Comparison of ENCODE assay signal across 8 mouse cellular contexts in the genomic region with DNA sequence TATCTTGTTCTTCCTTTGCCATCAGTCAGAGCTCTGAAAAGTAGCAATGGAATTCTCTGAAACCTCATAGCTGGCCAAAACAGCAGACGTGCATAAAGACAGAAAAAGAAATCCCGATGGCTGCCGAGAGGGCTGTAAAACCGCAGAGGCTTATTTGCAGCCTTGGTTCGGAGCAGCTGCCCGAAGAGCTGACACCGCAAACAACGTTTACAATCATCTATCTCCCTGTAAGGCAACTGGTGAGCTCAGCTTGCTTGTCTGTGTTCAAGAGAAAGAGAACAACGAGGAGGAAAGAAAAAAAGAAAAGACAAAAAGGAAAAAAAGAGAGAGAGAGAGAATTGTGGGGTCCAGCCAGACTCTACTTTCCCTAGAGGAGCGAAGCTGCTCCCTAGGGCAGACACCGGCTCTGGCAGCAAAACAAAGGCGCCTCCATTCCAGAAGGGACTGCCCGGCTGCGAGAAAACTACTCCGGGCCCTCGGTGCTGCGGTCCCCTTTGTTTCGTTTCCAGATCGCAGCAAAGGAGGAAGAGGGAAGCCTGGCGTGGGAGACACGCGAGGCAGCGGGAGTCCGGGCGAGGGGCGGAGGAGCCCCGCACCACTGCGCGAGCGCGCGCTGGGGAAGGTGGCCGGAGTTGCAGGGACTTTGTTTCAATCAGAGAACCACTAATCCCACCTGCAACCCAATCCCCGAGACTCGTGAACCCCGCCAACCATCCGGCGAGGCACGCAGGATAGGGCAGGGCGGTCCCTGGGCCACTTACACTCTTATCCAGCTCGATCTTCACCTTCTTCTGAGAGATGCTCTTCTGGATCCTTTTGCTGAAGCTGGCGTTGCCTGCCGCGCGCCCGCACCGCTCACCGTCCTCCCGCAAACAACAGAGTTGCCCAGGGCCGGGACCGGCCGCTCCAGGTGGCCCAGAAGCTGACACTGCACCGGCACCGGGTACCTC. TPM values are rescaled to one million over a fixed set of nuclear protein-coding genes. Genes with fewer than 3 reads are reported as not detected.
A peak's percentile ranks its signal among the peaks of the same experiment; 100 is the strongest.
DNase-seq lines count a peak whose midpoint lies in the region; ATAC-seq and TF ChIP-seq lines count a peak whose summit lies in the region.

No protein-coding gene starts in this region.

- peak overlapping the region; percentile 78 for H3K9ac ChIP-seq in heart, adult 2 months (ENCODE audit: low read depth, low read length)
- H3K9ac ChIP-seq in liver, adult 2 months (ENCODE audit: low read depth, low read length) = peak overlapping the region; percentile 78
- peak overlapping the region; percentile 74 for H3K9ac ChIP-seq in midbrain, postnatal 0 days (replicated peaks; ENCODE audit: low read length, poor library complexity, severe bottlenecking)

- peak overlapping the region; percentile 97 for H3K4me3 ChIP-seq in embryonic facial prominence, embryonic 10.5 days
- peak overlapping the region; percentile 95 for H3K4me3 ChIP-seq in heart, adult 2 months
- H3K4me3 ChIP-seq in kidney, adult 2 months (ENCODE audit: insufficient read depth, low read depth, low read length) = peak overlapping the region; percentile 92
- peak overlapping the region; percentile 87 for H3K4me3 ChIP-seq in liver, adult 2 months (ENCODE audit: insufficient read depth, low read depth, low read length)
- peak overlapping the region; percentile 87 for H3K4me3 ChIP-seq in midbrain, postnatal 0 days (ENCODE audit: low read depth, low read length)

- ATAC-seq in midbrain, postnatal 0 days (ENCODE audit: low FRiP score) = peak; percentile 73

- H3K9me3 ChIP-seq in embryonic facial prominence, embryonic 10.5 days = no peaks in the 10 kb centered on the region
- H3K9me3 ChIP-seq in midbrain, postnatal 0 days (ENCODE audit: low read length) = no peaks in the 10 kb centered on the region

- TF ChIP-seq POLR2A in heart, adult 2 months (IDR thresholded peaks at IDR 0.05; ENCODE audit: insufficient read depth, low read depth, low read length) = no peak
- no peak for TF ChIP-seq POLR2A in kidney, adult 2 months (IDR thresholded peaks at IDR 0.05; ENCODE audit: low read depth, low read length)
- no peak for TF ChIP-seq POLR2A in liver, adult 2 months (IDR thresholded peaks at IDR 0.05; ENCODE audit: extremely low read depth, insufficient read depth, low read length)

- H3K36me3 ChIP-seq in embryonic facial prominence, embryonic 10.5 days (replicated peaks) = peaks cover 34% of the 10 kb centered on the region
- no peaks in the 10 kb centered on the region; the same call in 1 of the 2 replicates for H3K36me3 ChIP-seq in heart, adult 2 months (ENCODE audit: control insufficient read depth, insufficient read depth, low read length)
- H3K36me3 ChIP-seq in kidney, adult 2 months (ENCODE audit: control insufficient read depth, insufficient read depth, low read length) = no peaks in the 10 kb centered on the region; the same call in 1 of the 2 replicates
- no peaks in the 10 kb centered on the region; the same call in 1 of the 2 replicates for H3K36me3 ChIP-seq in liver, adult 2 months (ENCODE audit: control insufficient read depth, insufficient read depth, low read length)
- H3K36me3 ChIP-seq in midbrain, postnatal 0 days (ENCODE audit: insufficient read depth, low read length) = no peaks in the 10 kb centered on the region

- under 1% methylated on average over 54 of the region's 54 CpGs for WGBS in embryonic facial prominence, embryonic 10.5 days
- under 1% methylated on average over 54 of the region's 54 CpGs for WGBS in heart, adult 2 months
- under 1% methylated on average over 54 of the region's 54 CpGs for WGBS in kidney, adult 2 months
- under 1% methylated on average over 54 of the region's 54 CpGs for WGBS in liver, adult 2 months
- under 1% methylated on average over 54 of the region's 54 CpGs for WGBS in midbrain, postnatal 0 days

- no peaks in the 10 kb centered on the region; the same call in 1 of the 2 replicates for H3K79me2 ChIP-seq in heart, adult 2 months (replicated peaks; ENCODE audit: control insufficient read depth, insufficient read depth, low read length)
- H3K79me2 ChIP-seq in liver, adult 2 months (ENCODE audit: control insufficient read depth, insufficient read depth, low read length) = no peaks in the 10 kb centered on the region

- no peak for TF ChIP-seq EP300 in heart, adult 2 months (IDR thresholded peaks at IDR 0.05; ENCODE audit: insufficient read depth, low read depth, low read length)

- peaks cover 12% of the 10 kb centered on the region for H3K4me1 ChIP-seq in embryonic facial prominence, embryonic 10.5 days
- H3K4me1 ChIP-seq in heart, adult 2 months (ENCODE audit: control insufficient read depth, insufficient read depth, low read length) = no peaks in the 10 kb centered on the region; the same call in 1 of the 2 replicates
- H3K4me1 ChIP-seq in kidney, adult 2 months (ENCODE audit: control insufficient read depth, insufficient read depth, low read length) = peaks cover 12% of the 10 kb centered on the region; the same call in 1 of the 2 replicates
- peaks cover 2% of the 10 kb centered on the region; the same call in 1 of the 2 replicates for H3K4me1 ChIP-seq in liver, adult 2 months (ENCODE audit: control insufficient read depth, insufficient read depth, low read length)
- 0 out of 2 replicates have a peak, but pooled peaks cover 2% of the 10 kb centered on the region for H3K4me1 ChIP-seq in midbrain, postnatal 0 days (ENCODE audit: insufficient read depth, low read length)

- intact Hi-C loops in heart, adult 2 months (cut with DNase I) = loop anchor here (2.0 to 5.0 kb wide), 4 partner anchors 18 to 154 kb away; no protein-coding TSS in a partner anchor

- no peak for TF ChIP-seq CTCF in heart, adult 2 months (IDR thresholded peaks at IDR 0.05)
- TF ChIP-seq CTCF in kidney, adult 2 months (conservative IDR thresholded peaks at IDR 0.05; ENCODE audit: insufficient read depth, insufficient read length, low read depth, low read length) = no peak
- no peak for TF ChIP-seq CTCF in liver, adult 2 months (IDR thresholded peaks at IDR 0.05; ENCODE audit: low read depth, low read length)
- 0 out of 2 replicates have a peak, but pooled peaks have one; percentile 9 for TF ChIP-seq CTCF in midbrain, postnatal 0 days (IDR thresholded peaks at IDR 0.05)

- peak overlapping the region; percentile 97 for H3K27ac ChIP-seq in embryonic facial prominence, embryonic 10.5 days (replicated peaks)
- H3K27ac ChIP-seq in heart, adult 2 months = peak overlapping the region; percentile 95
- H3K27ac ChIP-seq in kidney, adult 2 months (ENCODE audit: insufficient read depth, low read depth, low read length) = peak overlapping the region; percentile 88
- H3K27ac ChIP-seq in liver, adult 2 months (replicated peaks; ENCODE audit: insufficient read depth, low read depth, low read length) = peak overlapping the region; percentile 71; the same call in 1 of the 2 replicates
- H3K27ac ChIP-seq in midbrain, postnatal 0 days (ENCODE audit: low read depth, low read length) = peak overlapping the region; percentile 79

- DNase-seq in 3T3-L1 (ENCODE audit: low read depth, low spot score) = peak; percentile 58
- DNase-seq in adrenal gland, adult 2 months = peak; percentile 75
- peak; percentile 81 for DNase-seq in embryonic facial prominence, embryonic 10.5 days (ENCODE audit: low spot score)
- peak; percentile 61 to 74 for DNase-seq in heart, adult 2 months
- DNase-seq in kidney, adult 2 months = peak; percentile 46
- peak; percentile 14 for DNase-seq in liver, adult 2 months (ENCODE audit: extremely low read depth, low read depth, low spot score)
- peak; percentile 53 for DNase-seq in midbrain, postnatal 0 days (ENCODE audit: low spot score)
- peak; percentile 24 to 42 for DNase-seq in spleen, postnatal 36 days (ENCODE audit: low spot score in 2 of 2)

- no peaks in the 10 kb centered on the region for H3K27me3 ChIP-seq in embryonic facial prominence, embryonic 10.5 days (replicated peaks; ENCODE audit: low read depth, poor library complexity, severe bottlenecking)
- no peaks in the 10 kb centered on the region for H3K27me3 ChIP-seq in heart, adult 2 months (ENCODE audit: control insufficient read depth, insufficient read depth, low read length)
- H3K27me3 ChIP-seq in kidney, adult 2 months (replicated peaks; ENCODE audit: control insufficient read depth, insufficient read depth, low read length) = no peaks in the 10 kb centered on the region
- H3K27me3 ChIP-seq in liver, adult 2 months (ENCODE audit: control insufficient read depth, insufficient read depth, low read length) = no peaks in the 10 kb centered on the region
- H3K27me3 ChIP-seq in midbrain, postnatal 0 days (ENCODE audit: insufficient read depth, low read length) = no peaks in the 10 kb centered on the region

- H3K4me2 ChIP-seq in midbrain, postnatal 0 days (ENCODE audit: low read depth, low read length, poor library complexity, severe bottlenecking) = peak overlapping the region; percentile 77

RNA-seq across cellular contexts. Expression of gene Sap30, which starts 0.9 kb away (rescaled TPM):
- 10 to 100 TPM; 13.3 to 13.7 TPM for total RNA-seq in adrenal gland, adult 2 months (2021)
- 8.9 and 12.9 TPM in 2 replicates for polyA plus RNA-seq in adrenal gland, adult 2 months (2012; rRNA removed)
- polyA plus RNA-seq in embryonic facial prominence, embryonic 10.5 days (2016; fragmentation: Nextera tagmentation; extraction: Ambion mirVana) = 72.8 and 76.0 TPM in 2 replicates
- total RNA-seq in heart, adult 2 months (2021) = 10 to 100 TPM; 11.6 to 13.8 TPM
- 5.1 and 6.9 TPM in 2 replicates for polyA plus RNA-seq in heart, adult 2 months (2012; rRNA removed)
- polyA plus RNA-seq in kidney, adult 2 months (2012; rRNA removed) = 26.6 and 35.1 TPM in 2 replicates
- total RNA-seq in liver, adult 2 months (2014; rRNA removed) = 4.2 and 5.6 TPM in 2 replicates
- polyA plus RNA-seq in liver, adult 2 months (2012; rRNA removed) = 3.5 TPM in 2 replicates
- 18.0 and 21.0 TPM in 2 replicates for total RNA-seq in midbrain, postnatal 0 days (2014; rRNA removed)
- polyA plus RNA-seq in midbrain, postnatal 0 days (2015; fragmentation: Nextera tagmentation; extraction: Ambion mirVana) = 14.4 and 14.6 TPM in 2 replicates

RNA-seq across cellular contexts. Expression of gene Hmgb2, which starts 24.9 kb away (rescaled TPM):
- 10 to 100 TPM in 1 of 2 experiments, 1 to 10 TPM in 1; 5.6 to 14.2 TPM for total RNA-seq in adrenal gland, adult 2 months (2021)
- polyA plus RNA-seq in adrenal gland, adult 2 months (2012; rRNA removed) = 1.8 and 2.1 TPM in 2 replicates
- polyA plus RNA-seq in embryonic facial prominence, embryonic 10.5 days (2016; fragmentation: Nextera tagmentation; extraction: Ambion mirVana) = 579 and 587 TPM in 2 replicates
- total RNA-seq in heart, adult 2 months (2021) = 1 to 10 TPM; 9.1 to 9.2 TPM
- polyA plus RNA-seq in heart, adult 2 months (2012; rRNA removed) = 1.1 and 1.7 TPM in 2 replicates
- 4.2 and 6.8 TPM in 2 replicates for polyA plus RNA-seq in kidney, adult 2 months (2012; rRNA removed)
- total RNA-seq in liver, adult 2 months (2014; rRNA removed) = 2.6 and 3.1 TPM in 2 replicates
- 0.52 and 0.65 TPM in 2 replicates for polyA plus RNA-seq in liver, adult 2 months (2012; rRNA removed)
- total RNA-seq in midbrain, postnatal 0 days (2014; rRNA removed) = 11.2 and 12.3 TPM in 2 replicates
- polyA plus RNA-seq in midbrain, postnatal 0 days (2015; fragmentation: Nextera tagmentation; extraction: Ambion mirVana) = 34.8 and 50.4 TPM in 2 replicates

RNA-seq across cellular contexts. Expression of gene Scrg1, which starts 31.0 kb away (rescaled TPM):
- under 1 TPM in 1 of 2 experiments, not detected in 1; 0.45 TPM for total RNA-seq in adrenal gland, adult 2 months (2021)
- polyA plus RNA-seq in adrenal gland, adult 2 months (2012; rRNA removed) = 0.22 TPM in 1 of 2 replicates, not detected in the other
- polyA plus RNA-seq in embryonic facial prominence, embryonic 10.5 days (2016; fragmentation: Nextera tagmentation; extraction: Ambion mirVana) = 0.45 and 1.1 TPM in 2 replicates
- not detected for total RNA-seq in heart, adult 2 months (2021)
- polyA plus RNA-seq in heart, adult 2 months (2012; rRNA removed) = 0.29 TPM in 1 of 2 replicates, not detected in the other
- 0.68 and 1.2 TPM in 2 replicates for polyA plus RNA-seq in kidney, adult 2 months (2012; rRNA removed)
- total RNA-seq in liver, adult 2 months (2014; rRNA removed) = not detected in 2 replicates
- not detected in 2 replicates for polyA plus RNA-seq in liver, adult 2 months (2012; rRNA removed)
- total RNA-seq in midbrain, postnatal 0 days (2014; rRNA removed) = 11.2 and 16.3 TPM in 2 replicates
- 35.2 and 37.7 TPM in 2 replicates for polyA plus RNA-seq in midbrain, postnatal 0 days (2015; fragmentation: Nextera tagmentation; extraction: Ambion mirVana)

Comparison
In these comparisons a context has a peak if more than half of its experiments do, and no peak if none do; other contexts are left out.
1. Peak in every context shown above with its lines: DNase-seq, ATAC-seq, H3K4me3 ChIP-seq and H3K27ac ChIP-seq.
2. DNase-seq: peak in every context shown above with its lines; median percentile 81 in embryonic facial prominence, embryonic 10.5 days; 75 in adrenal gland, adult 2 months; 68 in heart, adult 2 months; 58 in 3T3-L1; 53 in midbrain, postnatal 0 days; 46 in kidney, adult 2 months; 33 in spleen, postnatal 36 days; 14 in liver, adult 2 months.
3. RNA of gene Hmgb2, which starts 24.9 kb away (polyA plus RNA-seq): 579 to 587 TPM in embryonic facial prominence, embryonic 10.5 days; 34.8 to 50.4 TPM in midbrain, postnatal 0 days, 4.2 to 6.8 TPM in kidney, adult 2 months, 1.8 to 2.1 TPM in adrenal gland, adult 2 months, 1.1 to 1.7 TPM in heart, adult 2 months and 0.52 to 0.65 TPM in liver, adult 2 months; every median in the first group is over 10 times any median in the second.
4. RNA of gene Scrg1, which starts 31.0 kb away (polyA plus RNA-seq): 35.2 to 37.7 TPM in midbrain, postnatal 0 days; 0.68 to 1.2 TPM in kidney, adult 2 months, 0.45 to 1.1 TPM in embryonic facial prominence, embryonic 10.5 days, 0.29 TPM in heart, adult 2 months, 0.22 TPM in adrenal gland, adult 2 months and not detected in liver, adult 2 months; every median in the first group is over 10 times any median in the second.